Mouse (Mus musculus) spleen, postnatal 10 days (tissue): Measurements from ENCODE around the gene Gm1110.
"Not testable (repeated sequence)": the region's sequence is repeated elsewhere in the genome, so short reads cannot be mapped to it uniquely, and the experiment has no call there.

ENCODE experiments used
- DNase-seq, 2 experiments: peaks; one replicate each; pipeline ENCODE4 v3.0.0; 2021 to 2022; ENCODE audit warnings: low spot score in 2 of 2

The Gm1110 gene

DNA sequence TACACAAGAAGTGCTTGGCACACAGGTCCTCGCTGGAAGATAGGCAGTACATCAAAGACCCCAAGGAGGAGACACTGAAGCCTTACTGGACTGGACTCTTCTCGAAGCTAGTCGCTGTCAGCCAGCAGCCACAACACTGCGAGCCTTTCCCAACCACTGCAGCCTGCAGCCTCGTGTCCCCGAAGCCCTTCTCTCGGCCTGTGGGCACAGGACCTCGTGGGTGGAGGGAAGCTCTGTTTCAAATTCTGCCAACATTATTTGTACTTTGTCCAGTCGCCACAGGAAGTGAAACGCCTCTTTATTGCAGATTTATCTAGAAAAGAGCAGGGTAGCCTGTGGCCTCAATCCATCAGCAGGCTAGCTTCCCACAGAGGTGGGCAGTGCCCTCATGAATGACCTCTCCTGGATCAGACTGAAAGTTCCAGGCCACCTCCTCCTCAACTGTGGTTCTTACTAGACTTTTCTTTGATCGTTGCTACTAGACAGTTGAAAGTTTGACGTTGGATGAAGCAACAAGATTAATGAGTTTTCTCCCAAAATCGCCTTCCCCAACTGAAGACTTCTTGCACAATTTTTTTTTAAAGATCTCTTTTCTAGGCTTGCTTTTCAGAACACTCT, at the start of gene Gm1110:
Gene Gm1110 (minus strand): TSS at position 203 of the 618 bp plus-strand sequence.
- no peak for DNase-seq

DNA sequence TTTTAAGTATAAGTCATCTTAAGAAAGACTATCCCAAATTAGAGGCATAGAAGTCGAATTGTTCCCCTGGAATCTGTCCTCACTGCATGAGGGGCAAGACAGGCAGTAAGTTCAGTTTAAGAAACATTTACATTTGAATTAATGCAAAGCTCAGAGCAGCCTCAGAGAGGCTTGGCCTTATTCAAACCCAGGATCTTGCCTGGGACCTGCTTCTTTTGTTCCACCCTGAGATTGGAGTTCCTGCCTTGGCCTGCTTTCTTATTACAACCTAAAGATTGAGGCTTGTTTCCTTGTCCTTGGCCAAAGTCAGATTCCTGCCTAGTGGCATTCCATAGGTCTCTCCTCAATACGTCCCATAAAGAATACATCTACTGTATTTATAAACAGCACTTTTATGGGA, 24.9 kb upstream of the Gm1110 start:
- no peak for DNase-seq

DNA sequence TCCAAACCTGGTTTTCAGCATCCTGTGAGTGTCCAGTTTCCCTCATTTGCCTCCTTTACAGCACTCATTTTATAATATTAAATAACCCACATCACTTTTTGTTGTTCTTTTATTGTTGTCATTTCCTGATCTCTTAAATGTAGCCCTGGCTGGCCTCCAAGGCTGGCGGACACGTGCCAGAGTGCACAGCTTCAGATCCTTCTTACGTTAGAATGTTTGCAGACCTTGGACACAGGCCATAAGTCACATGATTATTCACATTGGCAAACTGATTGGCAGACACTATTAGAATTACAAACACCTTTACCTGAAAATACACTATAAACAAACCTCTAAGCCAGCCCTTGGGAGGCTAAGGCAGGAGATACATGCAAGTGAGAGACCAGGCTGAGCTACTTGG, 1.2 kb upstream of the Gm1110 start:
- no peak for DNase-seq

DNA sequence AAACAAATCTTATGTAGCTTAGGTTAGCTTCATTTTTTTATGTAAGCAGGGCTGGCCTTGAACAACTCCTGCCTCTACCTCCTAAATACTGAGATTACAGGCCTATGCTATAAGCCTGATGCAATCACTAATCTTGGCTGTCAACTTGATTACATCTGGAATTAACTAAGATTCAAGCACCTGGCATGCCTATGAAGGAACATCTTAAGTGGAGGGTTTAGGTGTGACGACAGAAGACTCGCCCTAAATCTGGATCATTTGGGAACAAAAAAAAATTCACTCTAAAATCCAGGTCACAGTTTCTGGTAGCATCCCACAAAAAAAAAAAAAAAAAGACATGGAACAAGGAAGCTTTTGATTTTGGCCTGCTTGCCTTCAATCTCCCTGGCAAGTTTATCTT, 3.1 kb downstream of the Gm1110 start:
- no peak for DNase-seq

DNA sequence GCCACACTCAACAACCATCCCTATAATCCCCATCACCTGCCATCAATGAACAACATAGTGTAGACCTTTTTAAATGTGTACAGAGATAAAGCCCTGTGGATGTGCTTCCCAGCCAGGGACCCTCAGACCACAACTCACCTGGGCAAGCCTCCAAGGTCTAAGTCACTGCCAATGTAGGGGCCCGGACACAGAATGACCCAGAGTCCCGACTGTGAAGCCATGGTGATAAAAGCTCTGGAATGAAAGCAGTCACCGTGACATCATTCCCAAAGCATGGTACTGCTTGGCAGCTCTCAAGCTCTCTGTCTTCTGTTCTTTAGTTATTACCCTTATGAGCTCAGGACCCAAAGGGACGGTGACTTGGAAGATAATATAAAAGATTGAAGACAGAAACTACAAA, 9.8 kb downstream of the Gm1110 start:
- DNase-seq, result no peak

DNA sequence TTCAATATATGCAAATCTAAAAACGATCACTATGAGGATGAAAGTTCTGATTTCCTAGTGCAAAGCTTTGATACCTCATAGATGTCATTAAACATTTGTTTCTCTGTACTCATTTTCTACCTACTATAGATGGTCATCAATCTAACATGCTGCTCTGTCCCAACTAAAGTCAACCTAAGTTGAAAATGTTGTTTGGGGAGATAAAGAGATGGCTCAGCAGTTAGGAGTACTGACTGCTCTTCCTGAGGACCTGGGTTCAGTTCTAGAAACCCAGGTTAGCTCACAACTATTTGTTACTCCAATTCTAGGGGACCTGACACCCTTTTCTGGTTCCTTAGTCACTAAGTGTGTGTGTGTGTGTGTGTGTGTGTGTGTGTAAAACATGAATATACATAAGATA, 11.7 kb downstream of the Gm1110 start:
- DNase-seq, result no peak

DNA sequence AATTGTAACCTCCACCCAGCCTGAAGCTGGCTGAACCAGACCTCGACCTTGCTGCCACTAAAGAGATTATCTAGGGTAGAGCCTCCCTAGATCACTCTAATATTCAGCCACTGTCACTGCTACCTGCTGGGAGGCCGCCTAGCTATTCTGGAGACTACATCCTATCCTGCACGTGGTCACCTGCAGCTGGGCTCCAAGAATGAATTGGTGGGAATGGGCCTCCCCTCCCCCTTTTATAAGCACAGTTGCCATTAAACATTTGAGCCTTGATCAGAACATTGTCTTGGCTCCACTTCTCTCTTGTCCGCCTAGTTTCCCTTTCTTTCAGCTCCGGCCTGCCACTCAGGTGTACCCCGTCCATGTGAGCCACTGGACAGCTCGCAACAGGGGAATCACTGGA, 53.1 kb downstream of the Gm1110 start:
- DNase-seq, result not testable (repeated sequence)

DNA sequence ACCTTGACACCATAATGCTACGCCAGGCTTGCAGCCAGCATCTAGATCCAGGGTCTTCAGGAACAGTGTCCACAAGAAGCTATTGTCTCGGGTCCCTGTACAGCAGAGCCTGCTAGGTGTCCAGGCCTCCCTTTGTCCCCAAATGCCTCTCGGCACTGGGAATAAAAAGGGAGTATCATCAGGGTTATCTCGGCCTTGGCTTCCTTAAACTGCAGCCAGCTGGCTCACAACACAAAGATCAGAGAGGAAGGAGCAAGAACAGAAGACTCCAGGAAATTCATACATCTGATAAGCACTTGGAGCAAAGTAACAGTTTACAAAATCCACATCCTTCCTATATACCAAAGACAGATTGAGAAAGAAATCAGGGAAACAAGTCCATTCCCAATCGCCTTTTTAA, 62.2 kb downstream of the Gm1110 start, which contains the start of gene Glb1l3:
Gene Glb1l3 (minus strand): TSS at position 140 of the 400 bp plus-strand sequence.
- no peak for DNase-seq

DNA sequence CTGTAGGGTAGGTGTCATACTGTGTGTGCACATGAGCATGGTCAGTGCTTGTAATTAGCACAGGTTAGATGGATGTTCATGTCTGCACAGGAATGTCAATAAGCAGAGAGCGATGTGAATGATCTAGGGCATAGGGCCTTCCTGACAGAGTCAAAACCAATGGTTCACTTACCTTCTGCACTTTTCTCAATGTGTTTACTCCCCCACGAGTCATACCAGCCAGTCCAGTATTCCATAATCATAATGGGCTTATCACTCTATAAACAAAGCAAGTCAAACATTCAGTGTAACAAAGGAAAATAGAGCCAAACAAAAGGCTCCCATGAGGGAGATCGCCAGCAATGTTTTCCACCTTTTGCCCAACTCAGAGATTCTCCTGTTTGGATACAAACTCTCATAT, 91.8 kb downstream of the Gm1110 start:
- DNase-seq, result no peak
